Mouse (Mus musculus): ENCODE measurements around the gene Hivep1. TPM values are rescaled to one million over a fixed set of nuclear protein-coding genes. Genes with fewer than 3 reads are reported as not detected.

Hivep1 gene
- polyA plus RNA-seq, 1 experiment from 2014 or later: 2.0 TPM

- no peak for ATAC-seq (ENCODE audit: insufficient read depth)
- Histone ChIP-seq H3K27me3 (no peaks in the 10 kb centered on the region), H3K4me2 (no peak overlapping the region), H3K27ac (replicated peaks) (no peak overlapping the region), H3K4me1 (replicated peaks) (peaks cover 16% of the 10 kb centered on the region; the same call in 1 of the 2 replicates), H3K9ac (no peak overlapping the region), H3K36me3 (replicated peaks) (no peaks in the 10 kb centered on the region; the same call in 1 of the 2 replicates), H3K9me3 (replicated peaks) (no peaks in the 10 kb centered on the region), H3K4me3 (replicated peaks) (no peak overlapping the region)
- 81% methylated on average over 5 of the region's 5 CpGs for WGBS (ENCODE audit: insufficient replicate concordance)
Measured at GRCm38 (mm10) chr13:42075546-42075945, 23.7 kb downstream of the Hivep1 start.

- Histone ChIP-seq H3K4me2 (no peak overlapping the region), H3K36me3 (replicated peaks) (no peaks in the 10 kb centered on the region; the same call in 1 of the 2 replicates), H3K9me3 (replicated peaks) (no peaks in the 10 kb centered on the region), H3K9ac (no peak overlapping the region), H3K27me3 (no peaks in the 10 kb centered on the region), H3K27ac (replicated peaks) (no peak overlapping the region), H3K4me1 (replicated peaks) (0 out of 2 replicates have a peak, but pooled peaks cover 5% of the 10 kb centered on the region), H3K4me3 (replicated peaks) (no peak overlapping the region)
- 85% methylated on average over 5 of the region's 5 CpGs for WGBS (ENCODE audit: insufficient replicate concordance)
- ATAC-seq (ENCODE audit: insufficient read depth): no peak
Measured at GRCm38 (mm10) chr13:42076751-42077302, 25.0 kb downstream of the Hivep1 start.

GRCm38 (mm10) chr13:42077629-42078028 lies 25.8 kb downstream of the Hivep1 start:
- H3K9ac ChIP-seq: no peak overlapping the region
- H3K4me3 ChIP-seq (replicated peaks): no peak overlapping the region
- no peaks in the 10 kb centered on the region; the same call in 1 of the 2 replicates for H3K36me3 ChIP-seq (replicated peaks)
- 0 out of 2 replicates have a peak, but pooled peaks cover 5% of the 10 kb centered on the region for H3K4me1 ChIP-seq (replicated peaks)
- no peaks in the 10 kb centered on the region for H3K9me3 ChIP-seq (replicated peaks)
- no peak overlapping the region for H3K27ac ChIP-seq (replicated peaks)
- ATAC-seq (ENCODE audit: insufficient read depth): no peak
- H3K27me3 ChIP-seq: no peaks in the 10 kb centered on the region
- 62% methylated on average over 3 of the region's 3 CpGs for WGBS (ENCODE audit: insufficient replicate concordance)
- H3K4me2 ChIP-seq: no peak overlapping the region

- Histone ChIP-seq H3K4me2 (no peak overlapping the region), H3K4me3 (replicated peaks) (no peak overlapping the region)
- WGBS (ENCODE audit: insufficient replicate concordance): 37% methylated on average over 10 of the region's 10 CpGs
Measured at GRCm38 (mm10) chr13:42080131-42080916, 28.5 kb downstream of the Hivep1 start.

GRCm38 (mm10) chr13:42088339-42088738 lies 36.5 kb downstream of the Hivep1 start:
- peaks cover 6% of the 10 kb centered on the region for H3K4me1 ChIP-seq (replicated peaks)
- H3K27me3 ChIP-seq: no peaks in the 10 kb centered on the region
- WGBS (ENCODE audit: insufficient replicate concordance): 59% methylated on average over 5 of the region's 5 CpGs
- no peaks in the 10 kb centered on the region for H3K9me3 ChIP-seq (replicated peaks)
- no peak overlapping the region for H3K4me3 ChIP-seq (replicated peaks)
- H3K9ac ChIP-seq: no peak overlapping the region
- ATAC-seq (ENCODE audit: insufficient read depth): no peak
- no peak overlapping the region for H3K4me2 ChIP-seq
- H3K36me3 ChIP-seq (replicated peaks): no peaks in the 10 kb centered on the region
- no peak overlapping the region for H3K27ac ChIP-seq (replicated peaks)

More at GRCm38 (mm10) chr13:42080131-42080916, 28.5 kb downstream of the Hivep1 start:
- Histone ChIP-seq H3K9ac (no peak overlapping the region), H3K9me3 (replicated peaks) (no peaks in the 10 kb centered on the region), H3K27me3 (no peaks in the 10 kb centered on the region), H3K27ac (replicated peaks) (no peak overlapping the region), H3K4me1 (replicated peaks) (0 out of 2 replicates have a peak, but pooled peaks cover 3% of the 10 kb centered on the region), H3K36me3 (replicated peaks) (no peaks in the 10 kb centered on the region; the same call in 1 of the 2 replicates)
- no peak for ATAC-seq (ENCODE audit: insufficient read depth)

GRCm38 (mm10) chr13:42089025-42089424 lies 37.2 kb downstream of the Hivep1 start:
- no peaks in the 10 kb centered on the region for H3K36me3 ChIP-seq (replicated peaks)
- no peaks in the 10 kb centered on the region for H3K9me3 ChIP-seq (replicated peaks)
- ATAC-seq (ENCODE audit: insufficient read depth): no peak
- no peak overlapping the region for H3K4me2 ChIP-seq
- peaks cover 12% of the 10 kb centered on the region for H3K4me1 ChIP-seq (replicated peaks)
- no peak overlapping the region for H3K4me3 ChIP-seq (replicated peaks)
- 51% methylated on average over 8 of the region's 8 CpGs for WGBS (ENCODE audit: insufficient replicate concordance)
- no peak overlapping the region for H3K27ac ChIP-seq (replicated peaks)
- H3K27me3 ChIP-seq: no peaks in the 10 kb centered on the region
- no peak overlapping the region for H3K9ac ChIP-seq

GRCm38 (mm10) chr13:42090751-42091150 lies 38.9 kb downstream of the Hivep1 start:
- Histone ChIP-seq H3K4me3 (replicated peaks) (no peak overlapping the region), H3K36me3 (replicated peaks) (no peaks in the 10 kb centered on the region), H3K9me3 (replicated peaks) (no peaks in the 10 kb centered on the region), H3K4me1 (replicated peaks) (peaks cover 21% of the 10 kb centered on the region), H3K9ac (no peak overlapping the region), H3K4me2 (no peak overlapping the region), H3K27me3 (no peaks in the 10 kb centered on the region), H3K27ac (replicated peaks) (no peak overlapping the region)
- ATAC-seq (ENCODE audit: insufficient read depth): no peak
- 77% methylated on average over 5 of the region's 5 CpGs for WGBS (ENCODE audit: insufficient replicate concordance)

GRCm38 (mm10) chr13:42092392-42093139 lies 40.7 kb downstream of the Hivep1 start:
- no peak overlapping the region for H3K27ac ChIP-seq (replicated peaks)
- H3K4me1 ChIP-seq (replicated peaks): peaks cover 32% of the 10 kb centered on the region

GRCm38 (mm10) chr13:42093268-42094042 lies 41.6 kb downstream of the Hivep1 start:
- Histone ChIP-seq H3K4me3 (replicated peaks) (no peak overlapping the region), H3K36me3 (replicated peaks) (0 out of 2 replicates have a peak, but pooled peaks cover 2% of the 10 kb centered on the region), H3K9ac (no peak overlapping the region), H3K4me1 (replicated peaks) (peaks cover 32% of the 10 kb centered on the region), H3K9me3 (replicated peaks) (no peaks in the 10 kb centered on the region), H3K27me3 (no peaks in the 10 kb centered on the region), H3K4me2 (peak overlapping the region; percentile 3; the same call in 1 of the 2 replicates), H3K27ac (replicated peaks) (peak overlapping the region; percentile 33; the same call in 1 of the 2 replicates)
- peak; percentile 75 for ATAC-seq (ENCODE audit: insufficient read depth)
- 17% methylated on average over 12 of the region's 12 CpGs for WGBS (ENCODE audit: insufficient replicate concordance)

More at GRCm38 (mm10) chr13:42092392-42093139, 40.7 kb downstream of the Hivep1 start:
- H3K4me2 ChIP-seq: no peak overlapping the region
- H3K36me3 ChIP-seq (replicated peaks): no peaks in the 10 kb centered on the region
- no peak overlapping the region for H3K9ac ChIP-seq
- H3K27me3 ChIP-seq: no peaks in the 10 kb centered on the region
- H3K4me3 ChIP-seq (replicated peaks): no peak overlapping the region
- no peaks in the 10 kb centered on the region for H3K9me3 ChIP-seq (replicated peaks)
- ATAC-seq (ENCODE audit: insufficient read depth): no peak
- WGBS (ENCODE audit: insufficient replicate concordance): 40% methylated on average over 8 of the region's 8 CpGs

GRCm38 (mm10) chr13:42095826-42096515 lies 44.1 kb downstream of the Hivep1 start:
- H3K4me1 ChIP-seq (replicated peaks): peaks cover 39% of the 10 kb centered on the region
- H3K4me2 ChIP-seq: peak overlapping the region; percentile 51
- H3K36me3 ChIP-seq (replicated peaks): 0 out of 2 replicates have a peak, but pooled peaks cover 3% of the 10 kb centered on the region
- no peak overlapping the region for H3K9ac ChIP-seq
- no peaks in the 10 kb centered on the region for H3K27me3 ChIP-seq
- H3K4me3 ChIP-seq (replicated peaks): no peak overlapping the region
- WGBS (ENCODE audit: insufficient replicate concordance): 26% methylated on average over 10 of the region's 10 CpGs
- ATAC-seq (ENCODE audit: insufficient read depth): peak; percentile 53
- H3K9me3 ChIP-seq (replicated peaks): no peaks in the 10 kb centered on the region
- peak overlapping the region; percentile 46 for H3K27ac ChIP-seq (replicated peaks)

Measured in liver, embryonic 15.5 days (tissue).